Mouse (Mus musculus) testis, adult 2 months (tissue): ENCODE results near the gene Mrgprf.

ENCODE experiments used
- CTCF ChIP-seq: fragments of 200-500 bp; IDR thresholded peaks from 2 replicates; pipeline ENCODE4 v1.5.1; 2012; ENCODE audit warnings: low read depth, mild to moderate bottlenecking, inconsistent platforms, low read length, moderate library complexity; ENCODE audit not compliant: control insufficient read depth, insufficient read depth, insufficient replicate concordance
- POLR2A ChIP-seq: fragments of 200-500 bp; IDR thresholded peaks from 2 replicates; pipeline ENCODE4 v1.6.1; 2012; ENCODE audit warnings: low read depth, mild to moderate bottlenecking, inconsistent platforms, low read length, moderate library complexity; ENCODE audit not compliant: control insufficient read depth

- TF ChIP-seq POLR2A (no peak), CTCF (no peak)
Measured at GRCm38 (mm10) chr7:145293859-145294258, 6.8 kb upstream of the Mrgprf start.
